9 mouse cellular contexts compared by ENCODE assay signal in the genomic region with DNA sequence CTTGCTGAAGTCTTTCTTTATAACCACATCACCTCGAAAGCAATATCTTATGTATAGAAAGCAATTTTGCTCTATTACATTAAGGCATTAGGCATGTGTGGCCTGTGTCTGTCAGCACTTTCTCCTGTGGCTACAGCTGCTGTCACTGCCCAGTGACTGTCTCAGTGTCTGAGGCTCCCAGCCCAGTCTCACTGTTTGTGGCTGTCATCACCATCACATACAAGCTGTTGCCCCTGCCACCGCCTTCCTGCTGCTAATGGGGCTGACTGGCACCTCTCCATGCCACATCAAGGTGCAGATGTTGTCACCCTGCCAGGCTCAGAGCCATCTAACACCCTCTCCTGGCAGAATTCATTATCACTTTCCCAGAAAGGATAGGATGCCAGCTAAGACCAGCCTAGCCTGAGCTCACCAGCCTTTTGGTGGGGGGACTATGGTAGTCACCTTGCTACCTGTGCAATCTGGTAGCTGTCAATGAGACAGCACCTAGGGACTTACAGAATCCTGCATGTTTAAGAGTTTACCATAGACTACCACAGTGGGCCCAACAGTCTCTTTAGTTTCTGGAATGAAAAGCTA.
A peak's percentile ranks its signal among the peaks of the same experiment; 100 is the strongest.
DNase-seq lines count a peak whose midpoint lies in the region; ATAC-seq and TF ChIP-seq lines count a peak whose summit lies in the region.
"Had no signal": no experiment of that assay in that cellular context is flagged by ENCODE, and none has a peak within 500 bp of the region (broad histone marks: within the 10 kb centered on the region; RNA-seq: fewer than 3 reads in every experiment).

No protein-coding gene starts in this region.

- WGBS in forebrain, embryonic 12.5 days: 77% methylated on average over 2 of the region's 2 CpGs
- WGBS in heart, embryonic 12.5 days: 25% methylated on average over 2 of the region's 2 CpGs
- 17% methylated on average over 2 of the region's 2 CpGs for WGBS in thymus, adult 2 months

- H3K9ac ChIP-seq in forebrain, embryonic 12.5 days: no peak overlapping the region
- no peak overlapping the region for H3K9ac ChIP-seq in heart, embryonic 12.5 days

- no peaks in the 10 kb centered on the region for H3K4me1 ChIP-seq in forebrain, embryonic 12.5 days
- H3K4me1 ChIP-seq in heart, embryonic 12.5 days (replicated peaks): peaks cover 18% of the 10 kb centered on the region
- peaks cover 8% of the 10 kb centered on the region for H3K4me1 ChIP-seq in thymus, adult 2 months (replicated peaks; ENCODE audit: control insufficient read depth, insufficient read depth, low read length)

- H3K4me3 ChIP-seq in forebrain, embryonic 12.5 days (replicated peaks): no peak overlapping the region
- no peak overlapping the region for H3K4me3 ChIP-seq in heart, embryonic 12.5 days
- no peak overlapping the region for H3K4me3 ChIP-seq in thymus, adult 2 months (ENCODE audit: control insufficient read depth, insufficient read depth, low read length)

- H3K27me3 ChIP-seq in forebrain, embryonic 12.5 days: no peaks in the 10 kb centered on the region
- no peaks in the 10 kb centered on the region for H3K27me3 ChIP-seq in heart, embryonic 12.5 days (replicated peaks)
- no peaks in the 10 kb centered on the region for H3K27me3 ChIP-seq in thymus, adult 2 months (ENCODE audit: control insufficient read depth, insufficient read depth, low read length)

- intact Hi-C loops in left cerebral cortex, postnatal 4 days (cut with DNase I): no loop called here
- intact Hi-C loops in left cerebral cortex, postnatal 10 days (cut with DNase I): no loop called here

- DNase-seq in left cerebral cortex, postnatal 4 days: peak; percentile 83
- DNase-seq in left cerebral cortex, postnatal 10 days (ENCODE audit: extremely low spot score in 1 of 2, low spot score in 2 of 2): no peak
- DNase-seq in thymus, adult 2 months: peak; percentile 24
- DNase-seq in retina, postnatal 1 day: no peak
- no peak for DNase-seq in left cerebral cortex, adult 18-20 months (ENCODE audit: low spot score in 2 of 2)
- no peak for DNase-seq in kidney, postnatal 10 days

- no peak for TF ChIP-seq CTCF in thymus, adult 2 months (IDR thresholded peaks at IDR 0.05; ENCODE audit: borderline replicate concordance, control insufficient read depth, extremely low read depth, insufficient read depth, low read length, poor library complexity)

- peak overlapping the region; percentile 56; the same call in 1 of the 2 replicates for H3K27ac ChIP-seq in forebrain, embryonic 12.5 days
- peak overlapping the region; percentile 43 for H3K27ac ChIP-seq in heart, embryonic 12.5 days (ENCODE audit: poor library complexity, severe bottlenecking)
- H3K27ac ChIP-seq in thymus, adult 2 months (ENCODE audit: control insufficient read depth, insufficient read depth, low read length): no peak overlapping the region

- no peaks in the 10 kb centered on the region for H3K36me3 ChIP-seq in forebrain, embryonic 12.5 days (replicated peaks)
- H3K36me3 ChIP-seq in heart, embryonic 12.5 days: no peaks in the 10 kb centered on the region; the same call in 1 of the 2 replicates
- H3K36me3 ChIP-seq in thymus, adult 2 months (ENCODE audit: control insufficient read depth, insufficient read depth, low read length): no peaks in the 10 kb centered on the region

- H3K9me3 ChIP-seq in forebrain, embryonic 12.5 days: no peaks in the 10 kb centered on the region
- 0 out of 2 replicates have a peak, but pooled peaks cover 3% of the 10 kb centered on the region for H3K9me3 ChIP-seq in heart, embryonic 12.5 days (replicated peaks)

- no peak for TF ChIP-seq POLR2A in thymus, adult 2 months (IDR thresholded peaks at IDR 0.05; ENCODE audit: control insufficient read depth, extremely low read depth, insufficient read depth, low read length, poor library complexity)

- H3K4me2 ChIP-seq in forebrain, embryonic 12.5 days: no peak overlapping the region
- H3K4me2 ChIP-seq in heart, embryonic 12.5 days: no peak overlapping the region

- ATAC-seq in forebrain, embryonic 12.5 days (ENCODE audit: low FRiP score): peak; percentile 20; the same call in 1 of the 2 replicates
- peak; percentile 68 for ATAC-seq in heart, embryonic 12.5 days (ENCODE audit: insufficient number of reproducible peaks, low FRiP score)
- ATAC-seq: intestine, embryonic 16.5 days had no signal

Comparison
In these comparisons a context has a peak if more than half of its experiments do, and no peak if none do; other contexts are left out.
1. DNase-seq: peak in left cerebral cortex, postnatal 4 days (single experiment) and thymus, adult 2 months (single experiment); none in left cerebral cortex, postnatal 10 days (0 of 2), retina, postnatal 1 day (single experiment), left cerebral cortex, adult 18-20 months (0 of 2) and kidney, postnatal 10 days (single experiment).